Mouse (Mus musculus) stomach, adult 2 months (tissue): Measurements from ENCODE around the gene Mtg2. TPM values are rescaled to one million over a fixed set of nuclear protein-coding genes. Genes with fewer than 3 reads are reported as not detected.

Source experiments
- polyA plus RNA-seq: library from polyadenylated mRNA; depleted of rRNA; stranded (reverse); fragments of >200 nt; gene quantifications from 2 replicates; pipeline ENCODE4 v1.2.3, GENCODE M21; 2012; rRNA removed

Gene Mtg2
- 5.5 and 7.4 TPM in 2 replicates for polyA plus RNA-seq

GRCm38 (mm10) chr2:180070481-180071453, at the start of gene Mtg2:
Gene Mtg2, plus strand, starts transcription at chr2:180070588.

DNA sequence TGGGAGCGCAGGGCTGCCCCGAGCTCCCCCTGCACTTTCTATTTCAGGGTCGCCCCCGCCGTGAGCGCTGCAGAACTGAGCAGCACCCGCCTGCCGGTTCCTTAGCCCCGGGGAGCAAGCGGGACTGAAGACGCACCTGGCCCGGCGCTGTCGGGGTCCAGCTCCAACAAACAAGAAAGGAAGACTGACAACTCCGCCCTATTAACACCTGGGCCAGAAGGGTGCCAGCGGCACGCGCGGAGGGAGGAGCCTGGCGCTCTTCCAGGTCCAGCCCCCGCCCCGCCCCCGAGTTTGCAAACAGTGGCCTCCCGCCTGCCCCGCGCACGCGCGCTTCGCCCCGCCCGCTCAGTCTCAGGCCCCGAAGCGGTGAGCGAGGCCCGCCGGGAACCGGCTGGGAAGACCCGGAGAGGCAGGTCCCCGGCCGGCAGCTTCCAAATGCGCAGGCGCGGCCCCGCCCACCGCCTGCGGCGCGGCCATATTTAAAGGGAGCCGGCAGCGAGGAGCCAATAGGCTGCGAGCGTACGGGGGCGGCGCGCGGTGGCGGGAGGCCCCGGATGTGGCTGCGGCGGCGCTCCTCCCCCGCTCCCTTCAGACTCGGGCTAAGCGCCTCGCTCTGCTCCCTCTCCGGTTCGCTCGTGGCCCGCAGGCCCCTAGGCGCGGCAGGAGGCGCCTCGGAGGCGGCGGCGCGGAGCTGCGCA, 45.8 kb upstream of the Mtg2 start, which contains the start of gene Lsm14b:
Gene Lsm14b, plus strand, starts transcription at position 587 of the 698 bp plus-strand sequence.

DNA sequence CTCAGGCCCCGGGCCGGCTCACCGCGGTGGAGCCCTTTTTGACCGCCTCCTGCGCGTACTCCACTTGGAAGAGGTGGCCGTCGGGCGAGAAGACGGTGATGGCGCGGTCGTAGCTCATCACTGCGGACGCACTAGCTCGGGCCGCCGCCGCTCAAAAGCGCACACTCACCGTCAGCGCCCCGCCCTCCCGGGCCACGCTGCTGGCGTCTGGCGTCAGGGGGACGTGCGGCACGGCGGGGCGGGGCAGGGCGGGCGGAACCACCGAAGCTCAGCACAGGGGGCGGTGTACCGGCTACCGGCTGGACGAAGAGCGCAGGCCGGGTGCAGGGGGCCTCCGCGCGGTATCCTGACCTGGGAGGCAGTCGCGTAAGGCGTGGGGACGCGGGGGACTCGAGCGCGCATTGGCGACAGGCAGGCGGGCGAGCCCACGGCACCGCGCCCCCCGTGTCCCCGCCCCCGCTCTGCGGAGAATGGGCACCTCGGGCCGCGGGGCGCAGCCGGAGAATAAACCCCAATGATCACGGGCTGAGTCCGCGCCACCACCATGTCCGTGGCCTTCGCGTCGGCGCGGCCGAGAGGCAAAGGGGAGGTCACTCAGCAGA, 28.0 kb upstream of the Mtg2 start, which contains the start of the genes Psma7 and Ss18l1:
Gene Psma7, minus strand, starts transcription at position 178 of the 602 bp plus-strand sequence.
Gene Ss18l1, plus strand, starts transcription at position 254 of the 602 bp plus-strand sequence.

GRCm38 (mm10) chr2:180103978-180104658, 33.7 kb downstream of the Mtg2 start, which contains the start of gene Hrh3:
Gene Hrh3, minus strand, starts transcription at chr2:180104488.

GRCm38 (mm10) chr2:180118661-180119438, 48.5 kb downstream of the Mtg2 start, which contains the start of gene Osbpl2:
Gene Osbpl2, plus strand, starts transcription at chr2:180119306.

Other genes starting within 250 kb of the Mtg2 start
- gene Taf4, start 93.9 kb upstream of the Mtg2 start, polyA plus RNA-seq = 5.5 and 6.0 TPM in 2 replicates
- gene Lsm14b, start 45.6 kb upstream of the Mtg2 start, polyA plus RNA-seq = 11.3 and 12.3 TPM in 2 replicates
- 67.9 and 71.5 TPM in 2 replicates for gene Psma7, start 28.2 kb upstream of the Mtg2 start, polyA plus RNA-seq
- gene Ss18l1, start 28.1 kb upstream of the Mtg2 start, polyA plus RNA-seq = 2.3 and 2.5 TPM in 2 replicates
- 0.04 and 0.20 TPM in 2 replicates for gene Hrh3, start 33.9 kb downstream of the Mtg2 start, polyA plus RNA-seq
- 25.3 and 25.7 TPM in 2 replicates for gene Osbpl2, start 48.7 kb downstream of the Mtg2 start, polyA plus RNA-seq
- 92.0 and 132 TPM in 2 replicates for gene Adrm1, start 100.9 kb downstream of the Mtg2 start, polyA plus RNA-seq
- 43.7 and 49.6 TPM in 2 replicates for gene Lama5, start 155.3 kb downstream of the Mtg2 start, polyA plus RNA-seq
- gene Rps21, start 186.8 kb downstream of the Mtg2 start, polyA plus RNA-seq = 954 and 1,766 TPM in 2 replicates
- 12.3 and 14.5 TPM in 2 replicates for gene Cables2, start 202.9 kb downstream of the Mtg2 start, polyA plus RNA-seq
- 4.3 and 4.4 TPM in 2 replicates for gene Rbbp8nl, start 219.3 kb downstream of the Mtg2 start, polyA plus RNA-seq